Mouse (Mus musculus) MEL (cell line): ENCODE results near the gene Gpr156. TPM values are rescaled to one million over a fixed set of nuclear protein-coding genes. Genes with fewer than 3 reads are reported as not detected.
A peak's percentile ranks its signal among the peaks of the same experiment; 100 is the strongest.

ENCODE experiments used
- DNase-seq: peaks from one replicate; pipeline ENCODE4 v3.0.0; 2011; ENCODE audit warnings: low read depth, low spot score
- H3K27ac ChIP-seq: 2 replicates; pipeline ENCODE4 v1.5.1; 2012; ENCODE audit warnings: low read depth, mild to moderate bottlenecking, control low read depth, low read length, moderate library complexity; ENCODE audit not compliant: control insufficient read depth
- H3K27me3 ChIP-seq, 2 experiments: fragments of 150-350 bp in 1 of 2; sonication (generic) in 1 of 2; 2 replicates each; pipeline ENCODE4 v1.6.1; 2012; ENCODE audit warnings: low read length in 2 of 2, mild to moderate bottlenecking in 2 of 2, improper control_type of control experiment in 1 of 2, moderate library complexity in 1 of 2; ENCODE audit not compliant: insufficient read depth in 2 of 2, control insufficient read depth in 1 of 2
- H3K36me3 ChIP-seq, 2 experiments: 2 replicates each; pipeline ENCODE4 v1.6.1; 2012 to 2014; ENCODE audit warnings: low read length in 2 of 2, improper control_type of control experiment in 1 of 2, inconsistent platforms in 1 of 2, mild to moderate bottlenecking in 1 of 2; ENCODE audit not compliant: insufficient read depth in 2 of 2, control insufficient read depth in 1 of 2
- H3K4me1 ChIP-seq, 2 experiments: fragments of 150-350 bp in 1 of 2; sonication (generic) in 1 of 2; 2 replicates each; pipeline ENCODE4 v1.6.1; 2012; ENCODE audit warnings: low read length in 2 of 2, improper control_type of control experiment in 1 of 2, mild to moderate bottlenecking in 1 of 2; ENCODE audit not compliant: insufficient read depth in 2 of 2, control insufficient read depth in 1 of 2
- H3K4me3 ChIP-seq, 2 experiments: fragments of 150-350 bp in 1 of 2; sonication (generic) in 1 of 2; 2 replicates each; pipeline ENCODE4 v1.5.1; 2012; ENCODE audit warnings: low read depth in 2 of 2, low read length in 2 of 2, mild to moderate bottlenecking in 2 of 2, moderate library complexity in 2 of 2, control low read depth in 1 of 2, improper control_type of control experiment in 1 of 2; ENCODE audit not compliant: control insufficient read depth in 1 of 2, insufficient read depth in 1 of 2
- H3K79me2 ChIP-seq: 2 replicates; pipeline ENCODE4 v1.6.1; 2012; ENCODE audit warnings: mild to moderate bottlenecking, low read length, moderate library complexity; ENCODE audit not compliant: control insufficient read depth, poor library complexity, insufficient read depth
- H3K9ac ChIP-seq: 2 replicates; pipeline ENCODE4 v1.6.1; 2012; ENCODE audit warnings: low read depth, mild to moderate bottlenecking, control low read depth, low read length, moderate library complexity; ENCODE audit not compliant: control insufficient read depth, poor library complexity, severe bottlenecking
- H3K9me3 ChIP-seq: fragments of 150-350 bp; sonication (generic); replicated peaks from 2 replicates; pipeline ENCODE4 v1.6.1; 2012; ENCODE audit warnings: mild to moderate bottlenecking, low read length, improper control_type of control experiment, moderate library complexity; ENCODE audit not compliant: insufficient read depth
- CHD1 ChIP-seq: IDR thresholded peaks from 2 replicates; pipeline ENCODE4 v1.6.1; 2012; ENCODE audit warnings: low read depth, mild to moderate bottlenecking, inconsistent platforms, low read length, improper control_type of control experiment
- CHD2 ChIP-seq: IDR thresholded peaks from 2 replicates; pipeline ENCODE4 v1.6.1; 2011; ENCODE audit warnings: low read length, improper control_type of control experiment
- CTCF ChIP-seq, 3 experiments: IDR thresholded peaks in 2 of 3; conservative IDR thresholded peaks in 1 of 3; 2 replicates each; pipeline ENCODE4 v1.5.1; 2011 to 2012; ENCODE audit warnings: low read length in 3 of 3, low read depth in 2 of 3, mild to moderate bottlenecking in 2 of 3, improper control_type of control experiment in 1 of 3, inconsistent platforms in 1 of 3, mixed read lengths in 1 of 3, moderate library complexity in 1 of 3; ENCODE audit not compliant: control insufficient read depth in 1 of 3, insufficient read depth in 1 of 3, poor library complexity in 1 of 3, severe bottlenecking in 1 of 3
- E2F4 ChIP-seq: IDR thresholded peaks from 2 replicates; pipeline ENCODE4 v1.6.1; 2011; ENCODE audit warnings: low read depth, low read length, improper control_type of control experiment, borderline replicate concordance
- ELF1 ChIP-seq: IDR thresholded peaks from 2 replicates; pipeline ENCODE4 v1.6.1; 2014; ENCODE audit warnings: low read depth, mild to moderate bottlenecking, inconsistent platforms, low read length, improper control_type of control experiment, moderate library complexity
- ETS1 ChIP-seq: IDR thresholded peaks from 2 replicates; pipeline ENCODE4 v1.6.1; 2012; ENCODE audit warnings: low read depth, mild to moderate bottlenecking, inconsistent platforms, low read length, improper control_type of control experiment, moderate library complexity
- HCFC1 ChIP-seq: IDR thresholded peaks from 2 replicates; pipeline ENCODE4 v1.6.1; 2012; ENCODE audit warnings: low read depth, mild to moderate bottlenecking, inconsistent platforms, low read length, improper control_type of control experiment, moderate library complexity
- JUND ChIP-seq: IDR thresholded peaks from 2 replicates; pipeline ENCODE4 v1.6.1; 2011; ENCODE audit warnings: low read depth, mild to moderate bottlenecking, improper control_type of control experiment, low read length
- KAT2A ChIP-seq: conservative IDR thresholded peaks from 2 replicates; pipeline ENCODE4 v1.6.1; 2012; ENCODE audit warnings: low read depth, low read length, improper control_type of control experiment, inconsistent platforms
- MAFK ChIP-seq: IDR thresholded peaks from 2 replicates; pipeline ENCODE4 v1.6.1; 2011; ENCODE audit warnings: low read depth, mild to moderate bottlenecking, low read length, improper control_type of control experiment, borderline replicate concordance
- MAX ChIP-seq: IDR thresholded peaks from 2 replicates; pipeline ENCODE4 v1.6.1; 2011; ENCODE audit warnings: low read length, improper control_type of control experiment
- MXI1 ChIP-seq: IDR thresholded peaks from 2 replicates; pipeline ENCODE4 v1.6.1; 2011; ENCODE audit warnings: mild to moderate bottlenecking, low read depth, low read length, improper control_type of control experiment
- MYB ChIP-seq: IDR thresholded peaks from 2 replicates; pipeline ENCODE4 v1.6.1; 2011; ENCODE audit warnings: mild to moderate bottlenecking, low read depth, low read length, improper control_type of control experiment
- NELFE ChIP-seq: IDR thresholded peaks from 2 replicates; pipeline ENCODE4 v1.6.1; 2011; ENCODE audit warnings: low read depth, low read length, improper control_type of control experiment
- NRF1 ChIP-seq: IDR thresholded peaks from 2 replicates; pipeline ENCODE4 v1.6.1; 2014; ENCODE audit warnings: low read depth, mild to moderate bottlenecking, inconsistent platforms, low read length, improper control_type of control experiment, moderate library complexity; ENCODE audit not compliant: poor library complexity, insufficient read depth, severe bottlenecking
- POLR2AphosphoS2 ChIP-seq: IDR thresholded peaks from 2 replicates; pipeline ENCODE4 v1.6.1; 2011; ENCODE audit warnings: low read length, improper control_type of control experiment
- RAD21 ChIP-seq: IDR thresholded peaks from 2 replicates; pipeline ENCODE4 v1.6.1; 2011; ENCODE audit warnings: mild to moderate bottlenecking, low read depth, low read length, improper control_type of control experiment
- RCOR1 ChIP-seq: IDR thresholded peaks from 2 replicates; pipeline ENCODE4 v1.6.1; 2012; ENCODE audit warnings: low read depth, mild to moderate bottlenecking, inconsistent platforms, low read length, improper control_type of control experiment
- SIN3A ChIP-seq: IDR thresholded peaks from 2 replicates; pipeline ENCODE4 v1.6.1; 2012; ENCODE audit warnings: low read length, improper control_type of control experiment, inconsistent platforms
- SMC3 ChIP-seq: IDR thresholded peaks from 2 replicates; pipeline ENCODE4 v1.6.1; 2011; ENCODE audit warnings: low read depth, low read length, improper control_type of control experiment
- TAL1 ChIP-seq: IDR thresholded peaks from 2 replicates; pipeline ENCODE4 v1.6.1; 2012; ENCODE audit warnings: mild to moderate bottlenecking, inconsistent platforms, low read length, moderate library complexity, mixed read lengths
- TCF12 ChIP-seq: IDR thresholded peaks from 2 replicates; pipeline ENCODE4 v1.6.1; 2014; ENCODE audit warnings: low read depth, mild to moderate bottlenecking, inconsistent platforms, low read length, improper control_type of control experiment, moderate library complexity
- USF1 ChIP-seq: IDR thresholded peaks from 2 replicates; pipeline ENCODE4 v1.6.1; 2014; ENCODE audit warnings: low read depth, mild to moderate bottlenecking, inconsistent platforms, low read length, improper control_type of control experiment, moderate library complexity
- USF2 ChIP-seq, 2 experiments: IDR thresholded peaks; 2 replicates each; pipeline ENCODE4 v1.6.1; 2011 to 2012; ENCODE audit warnings: improper control_type of control experiment in 2 of 2, low read length in 2 of 2, borderline replicate concordance in 1 of 2, inconsistent platforms in 1 of 2, low read depth in 1 of 2, mild to moderate bottlenecking in 1 of 2; ENCODE audit not compliant: insufficient read depth in 1 of 2
- ZC3H11A ChIP-seq: IDR thresholded peaks from 2 replicates; pipeline ENCODE4 v1.6.1; 2012; ENCODE audit warnings: low read depth, mild to moderate bottlenecking, inconsistent platforms, low read length, improper control_type of control experiment
- ZMIZ1 ChIP-seq: IDR thresholded peaks from 2 replicates; pipeline ENCODE4 v1.6.1; 2012; ENCODE audit warnings: low read depth, mild to moderate bottlenecking, inconsistent platforms, low read length, improper control_type of control experiment, moderate library complexity
- ZNF384 ChIP-seq: IDR thresholded peaks from 2 replicates; pipeline ENCODE4 v1.6.1; 2012; ENCODE audit warnings: low read depth, mild to moderate bottlenecking, inconsistent platforms, low read length, improper control_type of control experiment
- polyA plus RNA-seq, 2 experiments: library from polyadenylated mRNA; stranded (reverse) in 1 of 2; unstranded in 1 of 2; fragments of >175 nt in 1 of 2; fragments of >200 nt in 1 of 2; gene quantifications; 2 replicates each; pipeline versions ENCODE4 v1.2.1 to v1.2.4; 2012; ENCODE audit warnings: low replicate concordance in 2 of 2, low read depth in 1 of 2; ENCODE audit not compliant: insufficient read length in 2 of 2, insufficient read depth in 1 of 2, missing spikeins in 1 of 2
- total RNA-seq: library from RNA; depleted of rRNA; stranded (reverse); fragments of 300-350 nt; gene quantifications from 2 replicates; pipeline ENCODE4 v1.2.3, GENCODE M21; 2012

The Gpr156 gene
- total and polyA plus RNA-seq, 3 experiments, result not detected

DNA sequence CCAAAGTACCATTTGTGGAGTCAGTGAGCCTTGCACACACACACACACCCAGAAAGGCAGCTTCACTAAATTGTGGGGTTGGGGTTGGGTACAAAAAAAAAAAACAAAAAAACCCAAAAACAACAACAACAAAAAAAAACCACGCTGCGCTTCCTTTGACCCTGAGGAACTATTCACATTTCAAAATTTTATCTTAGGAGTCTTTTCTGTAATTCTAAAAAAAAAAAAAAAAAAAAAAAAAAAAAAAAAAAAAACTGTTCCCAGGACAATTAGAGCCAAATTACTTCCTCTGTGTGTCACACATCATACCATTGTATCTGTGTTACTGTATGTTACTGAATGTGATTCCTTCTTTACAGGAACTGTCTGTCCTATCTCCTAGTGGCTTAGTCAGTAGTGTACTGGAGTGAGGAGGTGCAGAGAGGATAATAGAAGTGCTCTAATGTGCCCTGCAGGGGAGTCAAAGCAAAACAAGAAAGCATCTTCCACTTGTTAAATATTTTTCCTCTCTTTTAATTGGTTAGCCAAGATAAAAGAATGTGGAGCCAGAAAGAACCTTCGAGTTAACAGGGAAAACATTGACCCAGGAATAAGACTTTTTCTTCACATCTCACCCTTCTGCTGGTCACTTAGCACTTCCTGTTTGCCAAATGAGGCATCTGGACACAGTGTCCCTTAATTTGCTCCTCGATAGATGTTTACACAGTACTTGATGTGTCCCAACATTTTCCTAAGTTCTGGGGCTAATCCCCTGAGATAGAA lies 46.6 kb upstream of the Gpr156 start:
- peak overlapping the region; percentile 98 to 100 for H3K4me3 ChIP-seq

GRCm38 (mm10) chr16:37871112-37871715 lies 45.1 kb upstream of the Gpr156 start:
- Histone ChIP-seq H3K4me1 (peaks cover 4 to 22% of the 10 kb centered on the region in 2 experiments), H3K4me3 (no peak overlapping the region), H3K36me3 (peaks cover 4 to 29% of the 10 kb centered on the region in 2 experiments), H3K79me2 (peaks cover 52% of the 10 kb centered on the region), H3K27me3 (no peaks in the 10 kb centered on the region), H3K27ac (0 out of 2 replicates have a peak overlapping the region, but pooled peaks have one; percentile 16), H3K9ac (no peak overlapping the region), H3K9me3 (no peaks in the 10 kb centered on the region)
- no peak for TF ChIP-seq TCF12
- no peak for TF ChIP-seq E2F4
- no peak for TF ChIP-seq TAL1
- TF ChIP-seq NRF1, result no peak
- TF ChIP-seq ELF1, result no peak
- no peak for TF ChIP-seq USF1
- no peak for TF ChIP-seq KAT2A
- no peak for TF ChIP-seq ZC3H11A
- TF ChIP-seq POLR2AphosphoS2, result no peak
- TF ChIP-seq USF2 (IDR thresholded peaks at IDR 0.05; ENCODE audit: borderline replicate concordance in 1 of 2, insufficient read depth in 1 of 2, low read depth in 1 of 2, low read length in 2 of 2), result no peak
- no peak for TF ChIP-seq ETS1
- TF ChIP-seq CHD2, result no peak
- TF ChIP-seq MXI1, result no peak
- no peak for TF ChIP-seq HCFC1
- TF ChIP-seq MAFK, result no peak
- no peak for TF ChIP-seq ZMIZ1
- peak; percentile 70 for DNase-seq

More for the DNA sequence above, 46.6 kb upstream of the Gpr156 start:
- H3K9me3 ChIP-seq, result no peaks in the 10 kb centered on the region
- DNase-seq, result peak; percentile 63
- H3K9ac ChIP-seq, result peak overlapping the region; percentile 100
- H3K79me2 ChIP-seq, result peaks cover 49% of the 10 kb centered on the region
- peak overlapping the region; percentile 18 for H3K27ac ChIP-seq
- no peaks in the 10 kb centered on the region for H3K27me3 ChIP-seq
- H3K36me3 ChIP-seq, result peaks cover 3 to 29% of the 10 kb centered on the region in 2 experiments
- peaks cover 6 to 22% of the 10 kb centered on the region in 2 experiments for H3K4me1 ChIP-seq
- TF ChIP-seq SIN3A, result peak; percentile 8; the same call in 1 of the 2 replicates
- no peak for TF ChIP-seq POLR2AphosphoS2
- no peak for TF ChIP-seq TAL1
- no peak for TF ChIP-seq TCF12
- no peak for TF ChIP-seq MAFK
- TF ChIP-seq RCOR1, result no peak
- no peak for TF ChIP-seq RAD21
- no peak for TF ChIP-seq ZC3H11A
- no peak for TF ChIP-seq CTCF (IDR thresholded peaks at IDR 0.05 in 2 of 3, conservative IDR thresholded peaks at IDR 0.05 in 1 of 3; ENCODE audit: control insufficient read depth in 1 of 3, insufficient read depth in 1 of 3, low read depth in 2 of 3, low read length in 3 of 3, poor library complexity in 1 of 3, severe bottlenecking in 1 of 3)
- TF ChIP-seq HCFC1, result no peak
- no peak for TF ChIP-seq CHD1
- no peak for TF ChIP-seq NELFE
- no peak for TF ChIP-seq MAX
- peak; percentile 91 for TF ChIP-seq ZNF384
- no peak for TF ChIP-seq SMC3
- TF ChIP-seq MXI1, result peak; percentile 2; the same call in 1 of the 2 replicates
- TF ChIP-seq MYB, result no peak
- TF ChIP-seq JUND, result no peak
